Mouse (Mus musculus) heart, postnatal 0 days (tissue): ENCODE measurements around the gene Nfe2l3. TPM values are rescaled to one million over a fixed set of nuclear protein-coding genes. Genes with fewer than 3 reads are reported as not detected.
A peak's percentile ranks its signal among the peaks of the same experiment; 100 is the strongest.

Experiments used
- ATAC-seq: fragments of 200-750 bp; cut with Nextera tagmentation; 2 replicates; pipeline ENCODE4 v1.8.0; 2017; ENCODE audit warnings: low read depth, moderate number of reproducible peaks, moderate library complexity; ENCODE audit not compliant: insufficient read depth
- DNase-seq: peaks from one replicate; pipeline ENCODE4 v3.0.0-alpha.2; 2016; ENCODE audit warnings: low spot score
- H3K27ac ChIP-seq: fragments of 300-500 bp; sonication (generic); 2 replicates; pipeline ENCODE4 v1.5.1; 2014; ENCODE audit warnings: low read depth, mild to moderate bottlenecking
- H3K27me3 ChIP-seq: fragments of 300-500 bp; sonication (generic); 2 replicates; pipeline ENCODE4 v1.6.1; 2014; ENCODE audit warnings: low read length, mixed read lengths; ENCODE audit not compliant: control insufficient read depth, insufficient read depth
- H3K36me3 ChIP-seq: fragments of 300-500 bp; sonication (generic); replicated peaks from 2 replicates; pipeline ENCODE4 v1.6.1; 2014; ENCODE audit warnings: low read length, mixed read lengths; ENCODE audit not compliant: control insufficient read depth, insufficient read depth
- H3K4me1 ChIP-seq: fragments of 300-500 bp; sonication (generic); 2 replicates; pipeline ENCODE4 v1.6.1; 2014; ENCODE audit warnings: antibody characterized with exemption; ENCODE audit not compliant: control insufficient read depth, insufficient read depth
- H3K4me2 ChIP-seq: fragments of 300-500 bp; sonication (generic); 2 replicates; pipeline ENCODE4 v1.6.1; 2014; ENCODE audit warnings: low read depth, mild to moderate bottlenecking, low read length, moderate library complexity
- H3K4me3 ChIP-seq: fragments of 300-500 bp; sonication (generic); 2 replicates; pipeline ENCODE4 v1.5.1; 2014; ENCODE audit warnings: low read depth, low read length
- H3K9ac ChIP-seq: fragments of 300-500 bp; sonication (generic); replicated peaks from 2 replicates; pipeline ENCODE4 v1.6.1; 2014; ENCODE audit warnings: low read depth, low read length, mixed read lengths
- H3K9me3 ChIP-seq: fragments of 300-500 bp; sonication (generic); replicated peaks from 2 replicates; pipeline ENCODE4 v1.6.1; 2016; ENCODE audit warnings: low read length; ENCODE audit not compliant: control insufficient read depth
- CTCF ChIP-seq: IDR thresholded peaks from 2 replicates; pipeline ENCODE4 v1.5.1; 2016; ENCODE audit warnings: antibody characterized with exemption, control low read depth, low read depth
- EP300 ChIP-seq: IDR thresholded peaks from 2 replicates; pipeline ENCODE4 v1.6.1; 2016; ENCODE audit warnings: antibody characterized with exemption, low read depth
- WGBS: fragments of 180-500 bp; shearing (Covaris S2); extraction: QIAGEN DNeasy Blood & Tissue Kit; methylation state at CpG from one replicate; pipeline ENCODE4 v1.1.7; 2014; 5-methylcytosine and 5-hydroxymethylcytosine counted together
- polyA plus RNA-seq: library from polyadenylated mRNA; unstranded; fragments of >200 nt; fragmentation: Nextera tagmentation; extraction: Ambion mirVana; gene quantifications from 2 replicates; pipeline ENCODE4 v1.2.1, GENCODE M21; 2015
- total RNA-seq: library from RNA; depleted of rRNA; stranded (reverse); fragments of >200 nt; gene quantifications from 2 replicates; pipeline ENCODE4 v1.2.3, GENCODE M21; 2014; ENCODE audit warnings: low replicate concordance

Nfe2l3 gene
- total and polyA plus RNA-seq, 2 experiments from 2014 or later = 1.2 to 5.0 TPM

- TF ChIP-seq EP300 (no peak), CTCF (no peak)
- Histone ChIP-seq H3K4me2 (no peak overlapping the region), H3K4me1 (peaks cover 19% of the 10 kb centered on the region)
Observed at GRCm38 (mm10) chr6:51434270-51434669, 1.8 kb downstream of the Nfe2l3 start.

GRCm38 (mm10) chr6:51437665-51438064, 5.2 kb downstream of the Nfe2l3 start:
- Histone ChIP-seq H3K9ac (no peak overlapping the region), H3K4me2 (no peak overlapping the region), H3K27ac (peak overlapping the region; percentile 81), H3K27me3 (peaks cover 5% of the 10 kb centered on the region; the same call in 1 of the 2 replicates), H3K36me3 (no peaks in the 10 kb centered on the region), H3K4me3 (no peak overlapping the region), H3K9me3 (no peaks in the 10 kb centered on the region), H3K4me1 (peaks cover 17% of the 10 kb centered on the region)
- DNase-seq (peak; percentile 63), ATAC-seq (peak; percentile 83)
- TF ChIP-seq CTCF (no peak), EP300 (no peak)
- WGBS = 11% methylated on average over 4 of the region's 4 CpGs

More at GRCm38 (mm10) chr6:51434270-51434669, 1.8 kb downstream of the Nfe2l3 start:
- DNase-seq (no peak), ATAC-seq (no peak)
- Histone ChIP-seq H3K27ac (no peak overlapping the region), H3K9me3 (no peaks in the 10 kb centered on the region), H3K4me3 (no peak overlapping the region), H3K27me3 (peaks cover 18% of the 10 kb centered on the region; the same call in 1 of the 2 replicates), H3K9ac (no peak overlapping the region), H3K36me3 (no peaks in the 10 kb centered on the region)
- WGBS = 60% methylated on average over 7 of the region's 7 CpGs

- DNase-seq (no peak), ATAC-seq (no peak)
- Histone ChIP-seq H3K36me3 (no peaks in the 10 kb centered on the region), H3K4me2 (no peak overlapping the region), H3K4me3 (no peak overlapping the region), H3K27me3 (0 out of 2 replicates have a peak, but pooled peaks cover 3% of the 10 kb centered on the region), H3K9me3 (no peaks in the 10 kb centered on the region), H3K27ac (peak overlapping the region; percentile 81; the same call in 1 of the 2 replicates), H3K4me1 (peaks cover 17% of the 10 kb centered on the region), H3K9ac (no peak overlapping the region)
- TF ChIP-seq EP300 (no peak), CTCF (no peak)
- 67% methylated on average over 9 of the region's 9 CpGs for WGBS
Observed at GRCm38 (mm10) chr6:51438826-51439330, 6.4 kb downstream of the Nfe2l3 start.

DNA sequence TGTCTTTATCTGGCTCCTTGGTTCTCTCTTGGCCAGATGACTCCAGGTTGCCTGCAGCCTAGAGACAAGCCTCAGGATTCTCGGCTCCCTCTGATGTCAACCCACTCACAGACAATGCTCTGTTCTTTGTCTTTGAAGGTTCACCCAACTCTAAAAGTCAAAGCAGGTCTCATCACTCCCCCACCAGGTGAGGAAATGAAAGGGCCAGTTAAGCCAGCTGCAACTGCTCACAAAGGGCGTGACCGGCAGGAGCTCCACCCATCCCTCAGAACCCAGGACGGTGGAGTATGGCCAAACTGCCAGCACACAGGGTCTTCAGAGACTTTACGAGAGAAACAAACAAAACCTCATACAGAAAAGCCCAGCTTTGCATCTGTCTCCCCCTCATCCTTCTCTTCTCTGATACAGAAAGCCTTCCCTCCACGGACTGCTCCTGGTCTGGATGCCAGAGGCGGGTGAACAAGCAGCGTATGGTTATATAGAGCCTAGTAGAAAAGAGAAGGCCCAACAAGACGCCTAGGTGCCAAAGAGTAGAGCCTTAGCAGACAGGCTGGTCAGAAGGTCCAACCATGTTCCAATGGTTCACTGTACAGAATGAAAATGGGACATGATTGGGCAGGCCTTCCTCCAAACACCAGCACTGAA, 9.8 kb downstream of the Nfe2l3 start:
- H3K27me3 ChIP-seq = no peaks in the 10 kb centered on the region
- WGBS = 54% methylated on average over 9 of the region's 9 CpGs
- H3K4me2 ChIP-seq = no peak overlapping the region
- no peak overlapping the region for H3K27ac ChIP-seq
- peaks cover 9% of the 10 kb centered on the region for H3K4me1 ChIP-seq
- H3K36me3 ChIP-seq = no peaks in the 10 kb centered on the region
- ATAC-seq (no peak), DNase-seq (no peak)
- H3K9me3 ChIP-seq = no peaks in the 10 kb centered on the region
- H3K4me3 ChIP-seq = no peak overlapping the region
- no peak overlapping the region for H3K9ac ChIP-seq
- TF ChIP-seq EP300 (no peak), CTCF (no peak)

DNA sequence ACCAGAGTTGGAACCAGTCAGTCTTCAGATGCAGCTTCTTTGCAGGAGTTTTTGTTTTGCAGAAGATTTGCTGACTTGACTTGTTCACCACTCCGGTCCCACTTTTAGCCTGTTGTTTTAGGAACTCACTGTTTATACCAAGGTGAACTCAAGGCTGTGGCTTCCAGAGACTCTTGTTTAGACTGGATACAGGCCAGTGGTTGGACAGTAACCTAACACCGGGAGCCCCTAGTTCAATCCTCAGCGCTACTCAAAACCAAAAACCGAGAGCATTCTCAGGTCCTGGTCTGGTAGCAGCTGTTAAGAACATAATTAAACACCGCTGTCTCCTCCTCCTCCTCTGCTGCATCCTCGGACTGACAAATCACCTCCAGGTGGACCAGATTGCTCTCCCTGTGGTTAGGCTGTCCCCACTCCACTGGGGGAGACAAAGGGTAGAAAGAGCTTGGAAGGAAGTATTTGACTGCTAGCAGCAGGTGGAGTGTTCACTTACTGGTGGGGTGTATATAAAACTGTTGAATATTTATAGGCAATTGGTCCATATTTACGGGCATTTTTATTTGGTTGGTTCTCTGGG, 20.5 kb downstream of the Nfe2l3 start:
- Histone ChIP-seq H3K9me3 (no peaks in the 10 kb centered on the region), H3K36me3 (no peaks in the 10 kb centered on the region), H3K4me2 (no peak overlapping the region), H3K4me3 (no peak overlapping the region), H3K27ac (no peak overlapping the region), H3K4me1 (no peaks in the 10 kb centered on the region), H3K27me3 (no peaks in the 10 kb centered on the region), H3K9ac (no peak overlapping the region)
- no peak for DNase-seq
- 79% methylated on average over 7 of the region's 7 CpGs for WGBS
- no peak for ATAC-seq
- TF ChIP-seq CTCF (no peak), EP300 (no peak)
